Mouse (Mus musculus) myocyte (in vitro differentiated cells): ENCODE results near the gene Txnrd1. TPM values are rescaled to one million over a fixed set of nuclear protein-coding genes. Genes with fewer than 3 reads are reported as not detected.

ENCODE experiments used
- H3K27me3 ChIP-seq: one replicate; pipeline ENCODE4 v1.6.1; 2011; ENCODE audit not compliant: control insufficient read depth, insufficient read depth, insufficient read length
- H3K36me3 ChIP-seq: one replicate; pipeline ENCODE4 v1.6.1; 2011; ENCODE audit not compliant: control insufficient read depth, insufficient read depth
- H3K4me2 ChIP-seq: one replicate; pipeline ENCODE4 v1.6.1; 2011; ENCODE audit warnings: low read depth, control low read depth
- H3K4me3 ChIP-seq: one replicate; pipeline ENCODE4 v1.5.1; 2011; ENCODE audit warnings: mild to moderate bottlenecking, control low read depth, moderate library complexity
- H3K79me2 ChIP-seq: one replicate; pipeline ENCODE4 v1.6.1; 2011; ENCODE audit not compliant: control insufficient read depth, insufficient read depth
- H3ac ChIP-seq: one replicate; pipeline ENCODE4 v1.6.1; 2011; ENCODE audit not compliant: control insufficient read depth, insufficient read length
- CEBPB ChIP-seq: IDR thresholded peaks from 2 replicates; pipeline ENCODE4 v1.6.1; 2011; ENCODE audit warnings: mild to moderate bottlenecking, moderate library complexity; ENCODE audit not compliant: poor library complexity, insufficient read depth, severe bottlenecking
- E2F4 ChIP-seq: IDR thresholded peaks from one replicate; pipeline ENCODE4 v1.6.1; 2011; ENCODE audit warnings: mild to moderate bottlenecking, control low read depth, moderate library complexity; ENCODE audit not compliant: insufficient read depth
- MAX ChIP-seq: IDR thresholded peaks from one replicate; pipeline ENCODE4 v1.6.1; 2011; ENCODE audit warnings: low read depth, mild to moderate bottlenecking, control low read depth
- MYOD1 ChIP-seq, 3 experiments: IDR thresholded peaks; one replicate each; pipeline ENCODE4 v1.6.1; 2011; ENCODE audit warnings: control low read depth in 2 of 3, low read depth in 2 of 3, mild to moderate bottlenecking in 2 of 3, moderate library complexity in 1 of 3; ENCODE audit not compliant: insufficient read length in 2 of 3, control insufficient read depth in 1 of 3
- MYOG ChIP-seq, 3 experiments: IDR thresholded peaks; one replicate each; pipeline ENCODE4 v1.6.1; 2011; ENCODE audit warnings: control low read depth in 2 of 3, low read depth in 2 of 3, mild to moderate bottlenecking in 2 of 3; ENCODE audit not compliant: insufficient read length in 2 of 3, control insufficient read depth in 1 of 3, insufficient read depth in 1 of 3
- POLR2A ChIP-seq: IDR thresholded peaks from one replicate; pipeline ENCODE4 v1.6.1; 2011; ENCODE audit warnings: low read depth, mild to moderate bottlenecking, control low read depth, moderate library complexity; ENCODE audit not compliant: insufficient read length
- POLR2AphosphoS2 ChIP-seq: IDR thresholded peaks from one replicate; pipeline ENCODE4 v1.6.1; 2011; ENCODE audit warnings: low read depth, control low read depth; ENCODE audit not compliant: insufficient read length
- REST ChIP-seq: IDR thresholded peaks from one replicate; pipeline ENCODE4 v1.6.1; 2011; ENCODE audit warnings: mild to moderate bottlenecking, control low read depth, moderate library complexity; ENCODE audit not compliant: insufficient read depth, insufficient read length
- SRF ChIP-seq: IDR thresholded peaks from one replicate; pipeline ENCODE4 v1.6.1; 2011; ENCODE audit warnings: low read depth; ENCODE audit not compliant: control insufficient read depth, insufficient read length
- TCF12 ChIP-seq: IDR thresholded peaks from one replicate; pipeline ENCODE4 v1.6.1; 2011; ENCODE audit warnings: mild to moderate bottlenecking, control low read depth; ENCODE audit not compliant: poor library complexity, insufficient read depth, severe bottlenecking
- TCF3 ChIP-seq: IDR thresholded peaks from one replicate; pipeline ENCODE4 v1.6.1; 2011; ENCODE audit warnings: low read depth, control low read depth; ENCODE audit not compliant: insufficient read length
- USF1 ChIP-seq: IDR thresholded peaks from one replicate; pipeline ENCODE4 v1.6.1; 2011; ENCODE audit warnings: low read depth, mild to moderate bottlenecking, control low read depth, moderate library complexity
- polyA plus RNA-seq: library from polyadenylated mRNA; unstranded; fragments of >200 nt; fragmentation: generic; extraction: Trizol; gene quantifications from one replicate; pipeline ENCODE4 v1.2.1, GENCODE M21; 2012; ENCODE audit warnings: missing spikeins

Gene Txnrd1
- polyA plus RNA-seq, 1 experiment = 77.0 TPM

DNA sequence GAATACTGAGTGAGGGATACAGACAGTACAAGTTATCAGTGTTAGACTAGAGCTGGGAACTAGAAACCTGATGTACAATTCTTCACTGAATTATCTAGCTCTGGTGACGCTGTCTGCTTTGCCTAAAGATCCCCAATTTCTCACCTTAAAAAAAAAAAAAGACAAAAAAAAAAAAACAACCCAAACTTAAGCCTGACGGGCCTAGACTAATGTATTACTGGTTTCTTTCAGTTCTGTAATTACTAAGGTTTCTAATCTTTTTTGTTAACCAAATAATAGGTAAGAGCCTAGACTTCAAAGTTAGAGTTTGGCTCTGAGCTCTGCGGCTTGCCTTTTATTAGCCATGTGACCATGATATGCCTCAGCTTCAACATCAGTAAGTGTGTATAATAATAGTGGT, 2.1 kb downstream of the Txnrd1 start:
- Histone ChIP-seq H3K36me3 (no peaks in the 10 kb centered on the region), H3ac (no peak overlapping the region), H3K79me2 (no peaks in the 10 kb centered on the region), H3K4me3 (no peak overlapping the region), H3K27me3 (no peaks in the 10 kb centered on the region), H3K4me2 (no peak overlapping the region)
- no peak for TF ChIP-seq POLR2AphosphoS2
- TF ChIP-seq REST = no peak
- TF ChIP-seq MYOD1 (IDR thresholded peaks at IDR 0.05; ENCODE audit: control insufficient read depth in 1 of 3, insufficient read length in 2 of 3, low read depth in 2 of 3) = no peak
- no peak for TF ChIP-seq MAX
- TF ChIP-seq CEBPB = no peak
- no peak for TF ChIP-seq SRF
- no peak for TF ChIP-seq USF1
- no peak for TF ChIP-seq TCF3
- no peak for TF ChIP-seq MYOG (IDR thresholded peaks at IDR 0.05; ENCODE audit: control insufficient read depth in 1 of 3, insufficient read depth in 1 of 3, insufficient read length in 2 of 3, low read depth in 2 of 3)
- no peak for TF ChIP-seq TCF12
- no peak for TF ChIP-seq E2F4
- no peak for TF ChIP-seq POLR2A

DNA sequence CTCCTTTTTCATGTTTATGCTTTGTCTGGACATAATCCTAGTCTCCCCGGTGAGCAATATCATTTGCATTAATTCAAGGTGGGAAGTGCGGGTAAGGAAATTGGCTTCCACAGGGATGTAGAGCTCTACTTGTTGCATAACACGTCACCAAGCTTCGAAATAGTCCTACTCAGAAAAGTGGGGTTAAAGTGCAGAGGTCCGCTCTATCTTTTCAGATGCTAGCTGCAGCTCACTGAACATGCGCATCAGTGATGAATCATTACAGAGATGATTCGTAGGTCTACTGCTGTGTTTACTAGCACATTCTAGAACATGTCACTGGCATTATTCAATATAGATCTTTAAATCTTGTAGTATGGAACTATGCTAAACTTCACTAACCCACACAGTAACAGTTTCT, 4.6 kb downstream of the Txnrd1 start:
- H3K4me2 ChIP-seq = no peak overlapping the region
- H3ac ChIP-seq = no peak overlapping the region
- no peaks in the 10 kb centered on the region for H3K79me2 ChIP-seq
- H3K27me3 ChIP-seq = no peaks in the 10 kb centered on the region
- no peak overlapping the region for H3K4me3 ChIP-seq
- no peaks in the 10 kb centered on the region for H3K36me3 ChIP-seq
- TF ChIP-seq E2F4 (no peak), MYOD1 (IDR thresholded peaks at IDR 0.05; ENCODE audit: control insufficient read depth in 1 of 3, insufficient read length in 2 of 3, low read depth in 2 of 3) (no peak), POLR2A (no peak), CEBPB (no peak), REST (no peak), MAX (no peak), TCF12 (no peak), POLR2AphosphoS2 (no peak), USF1 (no peak), SRF (no peak), TCF3 (no peak)

DNA sequence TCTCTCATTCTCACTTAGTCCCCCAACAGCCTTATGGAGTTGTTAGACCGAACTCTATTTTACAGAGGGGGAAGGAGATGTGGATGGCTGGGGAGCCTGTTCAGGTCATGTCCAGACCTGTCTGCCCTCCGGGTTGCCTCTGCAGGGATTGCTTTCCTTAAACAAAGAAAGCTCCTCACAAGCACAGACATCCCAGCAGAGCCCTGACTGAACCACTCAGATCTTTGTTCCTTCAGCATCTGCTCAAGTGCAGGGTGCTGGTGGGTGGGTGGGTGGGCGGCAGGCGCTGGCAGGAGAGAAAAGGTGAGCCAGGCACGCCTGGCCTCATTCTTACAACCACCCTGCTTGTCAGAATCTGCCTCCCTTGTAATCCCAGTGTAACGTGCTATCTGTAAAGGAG, 10.3 kb downstream of the Txnrd1 start:
- no peaks in the 10 kb centered on the region for H3K27me3 ChIP-seq
- H3K4me2 ChIP-seq = no peak overlapping the region
- H3K4me3 ChIP-seq = no peak overlapping the region
- no peak for TF ChIP-seq SRF
- no peaks in the 10 kb centered on the region for H3K36me3 ChIP-seq
- H3ac ChIP-seq = no peak overlapping the region
- H3K79me2 ChIP-seq = no peaks in the 10 kb centered on the region

DNA sequence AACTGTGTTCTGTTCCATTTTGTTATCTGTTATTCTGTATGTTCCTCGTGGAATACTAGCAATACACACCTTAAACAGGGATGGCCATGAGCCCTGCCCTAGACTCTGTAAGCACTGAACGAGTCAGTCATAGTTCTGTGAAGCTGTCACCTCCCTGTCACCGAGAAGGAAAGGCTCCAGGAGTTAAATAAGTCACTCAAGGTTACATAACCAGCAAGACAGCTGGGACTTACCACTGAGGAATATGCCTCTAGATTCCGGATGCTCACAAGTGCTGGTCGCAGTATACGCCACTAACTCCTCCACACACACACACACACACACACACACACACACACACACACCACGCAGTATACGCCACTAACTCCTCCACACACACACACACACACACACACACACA, 11.0 kb downstream of the Txnrd1 start:
- no peaks in the 10 kb centered on the region for H3K79me2 ChIP-seq
- TF ChIP-seq MYOG (IDR thresholded peaks at IDR 0.05; ENCODE audit: control insufficient read depth in 1 of 3, insufficient read depth in 1 of 3, insufficient read length in 2 of 3, low read depth in 2 of 3) = no peak
- no peak for TF ChIP-seq TCF12
- no peak for TF ChIP-seq E2F4
- TF ChIP-seq USF1 = no peak
- TF ChIP-seq POLR2A = no peak
- no peak for TF ChIP-seq REST
- no peak for TF ChIP-seq CEBPB
- TF ChIP-seq MYOD1 (IDR thresholded peaks at IDR 0.05; ENCODE audit: control insufficient read depth in 1 of 3, insufficient read length in 2 of 3, low read depth in 2 of 3) = no peak
- TF ChIP-seq MAX = no peak
- no peak for TF ChIP-seq TCF3
- no peak overlapping the region for H3K4me2 ChIP-seq
- H3ac ChIP-seq = no peak overlapping the region
- no peaks in the 10 kb centered on the region for H3K36me3 ChIP-seq
- no peaks in the 10 kb centered on the region for H3K27me3 ChIP-seq
- H3K4me3 ChIP-seq = no peak overlapping the region

DNA sequence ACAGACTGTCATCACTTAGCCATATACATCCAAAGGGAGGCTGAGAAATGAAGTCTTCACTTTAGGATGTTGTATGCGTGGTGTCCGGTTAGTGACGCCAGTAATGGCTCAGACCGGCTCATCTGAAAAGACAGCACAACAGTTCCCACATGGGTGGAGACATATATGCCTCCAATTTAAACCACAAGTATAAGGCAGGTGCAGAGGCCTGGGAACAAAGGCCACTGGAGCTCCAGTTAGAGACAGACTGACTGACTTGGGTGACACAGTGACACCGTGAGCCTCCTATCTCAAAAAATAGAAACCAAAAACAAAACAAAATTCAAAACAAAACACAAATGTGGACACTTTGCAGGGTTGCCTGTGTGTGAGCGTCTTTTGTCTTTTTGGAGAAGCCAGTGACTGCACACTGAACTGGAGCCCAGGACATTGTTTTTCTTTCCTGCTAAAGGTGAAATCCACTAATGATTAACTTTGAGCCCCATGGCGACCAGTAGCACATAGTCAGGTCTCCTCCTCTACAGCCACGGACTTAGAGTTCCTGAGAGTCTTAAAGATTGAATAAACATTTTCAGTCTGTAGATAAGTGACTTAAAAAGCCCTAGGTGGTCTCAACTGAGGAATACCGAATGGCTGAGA, 14.2 kb downstream of the Txnrd1 start:
- Histone ChIP-seq H3K36me3 (no peaks in the 10 kb centered on the region), H3ac (no peak overlapping the region), H3K79me2 (no peaks in the 10 kb centered on the region), H3K4me2 (no peak overlapping the region), H3K4me3 (no peak overlapping the region), H3K27me3 (no peaks in the 10 kb centered on the region)
- no peak for TF ChIP-seq MAX
- no peak for TF ChIP-seq MYOD1 (IDR thresholded peaks at IDR 0.05; ENCODE audit: control insufficient read depth in 1 of 3, insufficient read length in 2 of 3, low read depth in 2 of 3)
- no peak for TF ChIP-seq TCF3
- no peak for TF ChIP-seq CEBPB
